Mouse (Mus musculus): Measurements from ENCODE around the gene Lman1l. TPM values are rescaled to one million over a fixed set of nuclear protein-coding genes. Genes with fewer than 3 reads are reported as not detected.

The Lman1l gene
- polyA plus RNA-seq, 1 experiment from 2014 or later: not detected

GRCm38 (mm10) chr9:57628717-57629116 lies 8.1 kb upstream of the Lman1l start:
- H3K27me3 ChIP-seq (ENCODE audit: insufficient read depth, low read length): no peaks in the 10 kb centered on the region
- ATAC-seq (no peak), DNase-seq (no peak)
- H3K36me3 ChIP-seq (replicated peaks; ENCODE audit: insufficient read depth, low read length): peaks cover 65% of the 10 kb centered on the region
- H3K9ac ChIP-seq (replicated peaks): no peak overlapping the region
- no peak overlapping the region for H3K4me3 ChIP-seq (ENCODE audit: low read depth, low read length)
- no peak for TF ChIP-seq EP300 (IDR thresholded peaks at IDR 0.05; ENCODE audit: low read depth)
- 83% methylated on average over 11 of the region's 12 CpGs for WGBS (ENCODE audit: insufficient replicate concordance)
- peaks cover under 1% of the 10 kb centered on the region for H3K4me1 ChIP-seq (ENCODE audit: insufficient read depth)
- H3K9me3 ChIP-seq (ENCODE audit: low read length): no peaks in the 10 kb centered on the region
- H3K27ac ChIP-seq (ENCODE audit: low read depth): peak overlapping the region; percentile 11; the same call in 1 of the 2 replicates
- no peak overlapping the region for H3K4me2 ChIP-seq (ENCODE audit: low read depth, low read length)

- no peak overlapping the region for H3K27ac ChIP-seq (ENCODE audit: low read depth)
- no peak overlapping the region for H3K4me3 ChIP-seq (ENCODE audit: low read depth, low read length)
- H3K27me3 ChIP-seq (ENCODE audit: insufficient read depth, low read length): no peaks in the 10 kb centered on the region
- no peaks in the 10 kb centered on the region for H3K9me3 ChIP-seq (ENCODE audit: low read length)
- ATAC-seq (no peak), DNase-seq (no peak)
- WGBS (ENCODE audit: insufficient replicate concordance): 86% methylated on average over 11 of the region's 11 CpGs
- TF ChIP-seq EP300 (IDR thresholded peaks at IDR 0.05; ENCODE audit: low read depth): no peak
- no peak overlapping the region for H3K4me2 ChIP-seq (ENCODE audit: low read depth, low read length)
- H3K9ac ChIP-seq (replicated peaks): no peak overlapping the region
- H3K36me3 ChIP-seq (replicated peaks; ENCODE audit: insufficient read depth, low read length): peaks cover 61% of the 10 kb centered on the region
- no peaks in the 10 kb centered on the region; the same call in 1 of the 2 replicates for H3K4me1 ChIP-seq (ENCODE audit: insufficient read depth)
Measured at GRCm38 (mm10) chr9:57627892-57628291, 7.3 kb upstream of the Lman1l start.

DNA sequence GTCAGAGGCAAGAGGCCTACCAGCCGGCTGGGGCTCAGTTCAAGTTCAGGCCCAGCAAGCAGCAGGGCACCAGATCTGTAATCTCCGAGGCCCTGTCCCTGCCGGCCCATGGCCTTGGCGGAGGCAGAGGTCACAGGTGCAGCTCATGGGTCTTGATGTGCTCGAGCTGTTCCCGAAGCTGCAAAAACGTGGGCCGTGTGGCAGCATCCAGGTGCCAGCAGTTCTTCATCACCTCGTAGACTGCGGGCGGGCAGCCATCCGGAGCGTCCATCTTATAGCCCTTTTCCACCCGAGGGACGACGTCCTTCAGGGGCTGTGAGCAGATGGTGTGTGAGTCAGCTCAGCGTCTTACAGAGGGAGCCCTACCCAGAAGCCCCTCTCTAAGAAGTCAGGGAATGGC lies 6.6 kb upstream of the Lman1l start:
- no peaks in the 10 kb centered on the region for H3K4me1 ChIP-seq (ENCODE audit: insufficient read depth)
- H3K36me3 ChIP-seq (replicated peaks; ENCODE audit: insufficient read depth, low read length): peaks cover 61% of the 10 kb centered on the region
- H3K9ac ChIP-seq (replicated peaks): no peak overlapping the region
- TF ChIP-seq EP300 (IDR thresholded peaks at IDR 0.05; ENCODE audit: low read depth) (no peak), CTCF (IDR thresholded peaks at IDR 0.05; ENCODE audit: low read depth) (no peak)
- no peak overlapping the region for H3K27ac ChIP-seq (ENCODE audit: low read depth)
- 83% methylated on average over 17 of the region's 17 CpGs for WGBS (ENCODE audit: insufficient replicate concordance)
- H3K4me2 ChIP-seq (ENCODE audit: low read depth, low read length): no peak overlapping the region
- no peak overlapping the region for H3K4me3 ChIP-seq (ENCODE audit: low read depth, low read length)
- no peaks in the 10 kb centered on the region for H3K27me3 ChIP-seq (ENCODE audit: insufficient read depth, low read length)
- no peak for ATAC-seq
- no peaks in the 10 kb centered on the region for H3K9me3 ChIP-seq (ENCODE audit: low read length)
- DNase-seq: no peak

DNA sequence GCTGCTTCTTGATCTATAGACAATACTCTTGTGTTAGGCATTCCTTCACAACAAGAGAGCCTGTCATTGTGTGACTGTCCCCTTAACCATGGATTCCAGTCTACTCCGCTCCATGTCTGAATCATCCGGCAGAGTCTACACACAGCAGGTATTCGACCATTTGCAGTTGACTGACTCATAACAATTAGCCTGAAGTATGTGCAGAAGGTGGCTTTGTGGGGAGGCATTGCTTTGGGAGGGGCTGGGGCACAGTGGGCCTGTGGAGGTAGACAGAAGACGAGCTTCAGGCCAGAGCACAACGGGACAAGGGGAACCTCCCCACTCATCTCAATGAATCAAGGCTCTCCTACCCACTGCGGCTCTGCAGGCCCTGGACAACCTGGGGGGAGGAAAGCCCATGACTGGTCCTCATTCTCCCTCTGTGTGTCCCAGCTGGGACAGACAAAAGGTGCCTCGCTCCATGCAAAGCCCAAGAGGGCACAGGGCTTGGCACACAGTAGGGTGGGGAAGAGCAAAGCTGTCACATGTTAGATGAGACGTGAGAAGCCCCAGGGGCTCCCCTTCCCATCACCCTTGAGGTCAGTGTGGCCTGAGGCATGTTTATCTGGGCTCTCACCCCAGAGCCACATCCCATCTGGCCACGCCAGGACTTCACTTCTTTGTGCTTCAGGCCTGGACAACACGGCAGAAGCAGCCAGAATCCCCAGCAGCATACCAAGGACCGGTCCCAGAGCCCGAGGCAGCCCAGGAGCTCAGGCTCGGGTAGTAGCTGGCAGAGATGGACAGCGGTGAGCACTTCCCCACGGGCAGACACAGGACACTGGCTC lies 5.3 kb upstream of the Lman1l start:
- Histone ChIP-seq H3K4me1 (ENCODE audit: insufficient read depth) (no peaks in the 10 kb centered on the region), H3K9me3 (ENCODE audit: low read length) (no peaks in the 10 kb centered on the region), H3K27ac (ENCODE audit: low read depth) (no peak overlapping the region), H3K27me3 (ENCODE audit: insufficient read depth, low read length) (no peaks in the 10 kb centered on the region), H3K4me3 (ENCODE audit: low read depth, low read length) (no peak overlapping the region), H3K9ac (replicated peaks) (no peak overlapping the region), H3K36me3 (replicated peaks; ENCODE audit: insufficient read depth, low read length) (peaks cover 48% of the 10 kb centered on the region), H3K4me2 (ENCODE audit: low read depth, low read length) (no peak overlapping the region)
- ATAC-seq (no peak), DNase-seq (no peak)
- TF ChIP-seq EP300 (IDR thresholded peaks at IDR 0.05; ENCODE audit: low read depth) (no peak), CTCF (IDR thresholded peaks at IDR 0.05; ENCODE audit: low read depth) (no peak)
- 85% methylated on average over 15 of the region's 15 CpGs for WGBS (ENCODE audit: insufficient replicate concordance)

GRCm38 (mm10) chr9:57624295-57624694 lies 3.7 kb upstream of the Lman1l start:
- H3K27ac ChIP-seq (ENCODE audit: low read depth): no peak overlapping the region
- ATAC-seq: peak; percentile 22; the same call in 1 of the 2 replicates

GRCm38 (mm10) chr9:57618854-57619253 lies 1.7 kb downstream of the Lman1l start:
- Histone ChIP-seq H3K4me1 (ENCODE audit: insufficient read depth) (no peaks in the 10 kb centered on the region), H3K4me2 (ENCODE audit: low read depth, low read length) (no peak overlapping the region), H3K9ac (replicated peaks) (no peak overlapping the region), H3K9me3 (ENCODE audit: low read length) (no peaks in the 10 kb centered on the region), H3K27ac (ENCODE audit: low read depth) (no peak overlapping the region), H3K27me3 (ENCODE audit: insufficient read depth, low read length) (0 out of 2 replicates have a peak, but pooled peaks cover 4% of the 10 kb centered on the region), H3K4me3 (ENCODE audit: low read depth, low read length) (no peak overlapping the region), H3K36me3 (replicated peaks; ENCODE audit: insufficient read depth, low read length) (no peaks in the 10 kb centered on the region)
- TF ChIP-seq EP300 (IDR thresholded peaks at IDR 0.05; ENCODE audit: low read depth) (no peak), CTCF (IDR thresholded peaks at IDR 0.05; ENCODE audit: low read depth) (no peak)
- DNase-seq: no peak
- WGBS (ENCODE audit: insufficient replicate concordance): 49% methylated on average over 8 of the region's 8 CpGs
- no peak for ATAC-seq

More at GRCm38 (mm10) chr9:57624295-57624694, 3.7 kb upstream of the Lman1l start:
- H3K9me3 ChIP-seq (ENCODE audit: low read length): no peaks in the 10 kb centered on the region
- H3K9ac ChIP-seq (replicated peaks): no peak overlapping the region
- no peak overlapping the region for H3K4me2 ChIP-seq (ENCODE audit: low read depth, low read length)
- DNase-seq: no peak
- no peaks in the 10 kb centered on the region for H3K4me1 ChIP-seq (ENCODE audit: insufficient read depth)
- H3K36me3 ChIP-seq (replicated peaks; ENCODE audit: insufficient read depth, low read length): peaks cover 33% of the 10 kb centered on the region
- WGBS (ENCODE audit: insufficient replicate concordance): 60% methylated on average over 7 of the region's 7 CpGs
- no peaks in the 10 kb centered on the region for H3K27me3 ChIP-seq (ENCODE audit: insufficient read depth, low read length)
- no peak overlapping the region for H3K4me3 ChIP-seq (ENCODE audit: low read depth, low read length)
- TF ChIP-seq EP300 (IDR thresholded peaks at IDR 0.05; ENCODE audit: low read depth) (no peak), CTCF (IDR thresholded peaks at IDR 0.05; ENCODE audit: low read depth) (no peak)

Measured in liver, postnatal 0 days (tissue).